Mouse (Mus musculus) hindbrain, embryonic 14.5 days (tissue): ENCODE measurements around the gene Safb. TPM values are rescaled to one million over a fixed set of nuclear protein-coding genes. Genes with fewer than 3 reads are reported as not detected.
"Not testable (repeated sequence)": the region's sequence is repeated elsewhere in the genome, so short reads cannot be mapped to it uniquely, and the experiment has no call there.

Experiments
- ATAC-seq: fragments of 200-750 bp; cut with Nextera tagmentation; 2 replicates; pipeline ENCODE4 v1.8.0; 2017; ENCODE audit warnings: moderate number of reproducible peaks, mild to moderate bottlenecking, moderate TSS enrichment, moderate library complexity; ENCODE audit not compliant: low FRiP score
- DNase-seq: peaks from one replicate; pipeline ENCODE4 v3.0.0-alpha.2; 2015; ENCODE audit warnings: low spot score
- H3K27ac ChIP-seq: fragments of 300-500 bp; sonication (generic); 2 replicates; pipeline ENCODE4 v1.5.1; 2014; ENCODE audit warnings: mild to moderate bottlenecking, moderate library complexity
- H3K27me3 ChIP-seq: fragments of 300-500 bp; sonication (generic); 2 replicates; pipeline ENCODE4 v1.6.1; 2014; ENCODE audit warnings: mild to moderate bottlenecking, low read length, mixed read lengths; ENCODE audit not compliant: control insufficient read depth, insufficient read depth
- H3K36me3 ChIP-seq: fragments of 300-500 bp; sonication (generic); replicated peaks from 2 replicates; pipeline ENCODE4 v1.6.1; 2014; ENCODE audit not compliant: control insufficient read depth, insufficient read depth
- H3K4me1 ChIP-seq: fragments of 300-500 bp; sonication (generic); replicated peaks from 2 replicates; pipeline ENCODE4 v1.6.1; 2014; ENCODE audit warnings: antibody characterized with exemption, low read length, mixed read lengths; ENCODE audit not compliant: control insufficient read depth, insufficient read depth
- H3K4me2 ChIP-seq: fragments of 300-500 bp; sonication (generic); replicated peaks from 2 replicates; pipeline ENCODE4 v1.6.1; 2014; ENCODE audit warnings: mild to moderate bottlenecking, moderate library complexity
- H3K4me3 ChIP-seq: fragments of 300-500 bp; sonication (generic); replicated peaks from 2 replicates; pipeline ENCODE4 v1.5.1; 2014; ENCODE audit warnings: mild to moderate bottlenecking, low read length
- H3K9ac ChIP-seq: fragments of 300-500 bp; sonication (generic); 2 replicates; pipeline ENCODE4 v1.6.1; 2014
- H3K9me3 ChIP-seq: fragments of 300-500 bp; sonication (generic); 2 replicates; pipeline ENCODE4 v1.6.1; 2016; ENCODE audit warnings: low read length; ENCODE audit not compliant: control insufficient read depth
- WGBS: fragments of 180-500 bp; shearing (Covaris S2); extraction: QIAGEN DNeasy Blood & Tissue Kit; methylation state at CpG from one replicate; pipeline ENCODE4 v1.1.7; 2014; 5-methylcytosine and 5-hydroxymethylcytosine counted together
- polyA plus RNA-seq: library from polyadenylated mRNA; unstranded; fragments of >200 nt; fragmentation: Nextera tagmentation; extraction: Ambion mirVana; gene quantifications from 2 replicates; pipeline ENCODE4 v1.2.1, GENCODE M21; 2014

Gene Safb
- polyA plus RNA-seq, 1 experiment from 2014 or later = 75.7 TPM

DNA sequence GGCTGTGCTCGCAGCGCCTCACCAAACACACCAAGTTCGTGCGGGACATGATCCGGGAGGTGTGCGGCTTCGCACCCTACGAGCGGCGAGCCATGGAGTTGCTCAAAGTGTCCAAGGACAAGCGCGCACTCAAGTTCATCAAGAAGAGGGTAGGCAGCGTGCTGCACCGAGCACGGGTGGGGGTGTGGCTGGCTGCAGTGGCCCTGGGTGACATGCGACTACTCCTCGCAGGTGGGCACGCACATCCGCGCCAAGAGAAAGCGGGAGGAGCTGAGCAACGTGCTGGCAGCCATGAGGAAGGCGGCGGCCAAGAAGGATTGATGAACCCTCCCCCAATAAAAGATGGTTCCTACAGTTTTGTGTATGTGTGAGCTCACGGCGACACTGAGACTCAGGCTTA lies 29.3 kb downstream of the Safb start:
- Histone ChIP-seq H3K9ac (peak overlapping the region; percentile 69), H3K4me2 (peak overlapping the region; percentile 60), H3K36me3 (peaks cover 45% of the 10 kb centered on the region), H3K27ac (peak overlapping the region; percentile 91), H3K4me1 (peaks cover 18% of the 10 kb centered on the region), H3K4me3 (peak overlapping the region; percentile 74)
- ATAC-seq, H3K9me3 ChIP-seq, H3K27me3 ChIP-seq, DNase-seq: not testable (repeated sequence)
- WGBS = under 1% methylated on average over 26 of the region's 26 CpGs

DNA sequence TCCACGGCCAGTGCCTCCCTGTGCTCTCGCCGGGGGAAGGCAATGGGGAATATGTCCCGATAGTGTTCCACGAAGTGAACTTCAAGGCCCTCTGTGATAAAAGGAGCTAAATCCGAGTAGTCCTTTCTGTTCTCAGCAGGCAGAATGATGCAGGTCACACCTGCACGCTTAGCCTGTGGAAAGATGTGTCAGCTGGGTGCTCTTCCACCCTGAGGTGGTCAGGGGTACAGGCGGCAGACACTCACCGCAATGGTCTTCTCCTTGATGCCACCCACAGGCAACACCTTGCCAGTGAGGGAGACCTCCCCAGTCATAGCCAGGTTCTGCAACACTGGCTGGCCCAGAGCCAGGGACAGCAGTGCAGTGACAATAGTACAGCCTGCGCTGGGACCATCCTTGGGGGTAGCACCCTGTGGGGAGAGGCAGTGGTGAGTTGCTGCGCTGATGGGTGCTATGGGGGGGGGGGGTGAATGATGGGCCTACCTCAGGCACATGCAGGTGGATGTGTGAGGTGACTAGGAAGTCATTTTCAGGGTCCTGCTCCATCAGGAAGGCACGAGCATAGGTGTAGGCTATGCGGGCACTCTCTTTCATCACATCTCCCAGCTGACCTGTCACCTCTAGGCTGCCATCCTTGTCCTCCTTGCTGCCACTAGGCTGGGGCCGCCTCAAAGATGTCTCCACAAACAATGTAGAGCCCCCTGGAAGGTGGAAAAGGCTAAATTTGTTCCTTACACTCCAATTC lies 29.9 kb downstream of the Safb start:
- peak overlapping the region; percentile 60 for H3K4me2 ChIP-seq
- no peak for ATAC-seq
- H3K9me3 ChIP-seq = no peaks in the 10 kb centered on the region
- 34% methylated on average over 14 of the region's 14 CpGs for WGBS
- H3K4me1 ChIP-seq = peaks cover 17% of the 10 kb centered on the region
- H3K27me3 ChIP-seq = no peaks in the 10 kb centered on the region
- peak overlapping the region; percentile 91; the same call in 1 of the 2 replicates for H3K27ac ChIP-seq
- H3K36me3 ChIP-seq = peaks cover 52% of the 10 kb centered on the region
- peak overlapping the region; percentile 69 for H3K9ac ChIP-seq
- no peak for DNase-seq
- H3K4me3 ChIP-seq = peak overlapping the region; percentile 74

DNA sequence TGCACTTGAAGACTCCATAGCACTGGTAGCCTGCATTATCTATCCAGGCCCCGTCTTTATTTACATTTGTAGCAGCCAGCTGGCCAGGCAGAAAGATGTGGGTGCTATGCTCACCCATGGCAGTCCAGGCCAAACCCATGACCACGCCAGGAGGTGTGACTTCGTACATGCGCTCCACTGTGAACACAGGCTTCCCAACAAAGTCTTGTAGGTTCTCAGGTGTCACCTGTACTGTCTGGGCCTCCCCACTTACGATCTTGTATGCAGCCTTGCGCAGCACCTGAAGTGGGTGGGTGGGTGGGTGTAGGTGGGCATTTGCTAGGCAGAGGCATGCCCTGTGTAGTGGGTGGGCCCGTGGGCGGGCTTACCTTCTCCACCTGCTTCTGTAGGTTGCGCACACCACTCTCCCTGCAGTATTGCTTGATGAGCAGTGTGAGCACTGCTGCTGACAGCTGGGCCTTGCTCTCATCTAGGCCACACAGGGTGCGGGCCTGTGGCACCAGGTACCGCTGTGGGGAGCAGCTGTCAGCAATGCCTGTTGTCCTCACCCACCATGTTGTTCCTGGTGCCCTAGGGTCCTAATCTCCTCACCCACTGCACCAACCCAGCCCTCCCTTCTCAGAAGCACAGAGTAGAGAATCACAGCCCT lies 30.6 kb downstream of the Safb start:
- Histone ChIP-seq H3K27me3 (no peaks in the 10 kb centered on the region), H3K4me2 (peak overlapping the region; percentile 60; the same call in 1 of the 2 replicates), H3K27ac (no peak overlapping the region), H3K36me3 (peaks cover 59% of the 10 kb centered on the region), H3K9me3 (no peaks in the 10 kb centered on the region), H3K4me3 (no peak overlapping the region), H3K9ac (no peak overlapping the region), H3K4me1 (peaks cover 14% of the 10 kb centered on the region)
- no peak for ATAC-seq
- 89% methylated on average over 11 of the region's 11 CpGs for WGBS
- no peak for DNase-seq

DNA sequence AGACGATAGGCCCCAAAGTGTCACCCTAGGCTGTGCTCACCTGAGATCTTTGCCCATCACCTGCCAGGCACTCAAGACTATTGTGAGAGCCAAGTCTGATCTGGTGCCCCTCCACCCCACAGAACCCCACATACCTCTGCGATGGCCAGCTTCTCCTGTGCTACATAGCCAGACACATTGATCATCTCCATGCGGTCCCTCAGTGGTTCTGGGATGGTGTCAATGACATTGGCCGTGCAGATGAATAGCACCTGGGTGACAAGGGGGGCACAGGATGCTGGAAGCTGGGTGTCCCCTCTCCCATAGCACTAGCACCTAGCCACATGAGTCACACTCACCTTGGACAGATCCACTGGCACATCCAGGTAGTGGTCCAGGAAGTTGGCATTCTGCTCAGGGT lies 31.2 kb downstream of the Safb start:
- ATAC-seq (no peak), DNase-seq (no peak)
- Histone ChIP-seq H3K36me3 (peaks cover 64% of the 10 kb centered on the region), H3K9me3 (no peaks in the 10 kb centered on the region), H3K4me2 (no peak overlapping the region), H3K27ac (no peak overlapping the region), H3K4me1 (peaks cover 11% of the 10 kb centered on the region), H3K4me3 (no peak overlapping the region), H3K27me3 (no peaks in the 10 kb centered on the region), H3K9ac (no peak overlapping the region)
- 90% methylated on average over 4 of the region's 4 CpGs for WGBS

DNA sequence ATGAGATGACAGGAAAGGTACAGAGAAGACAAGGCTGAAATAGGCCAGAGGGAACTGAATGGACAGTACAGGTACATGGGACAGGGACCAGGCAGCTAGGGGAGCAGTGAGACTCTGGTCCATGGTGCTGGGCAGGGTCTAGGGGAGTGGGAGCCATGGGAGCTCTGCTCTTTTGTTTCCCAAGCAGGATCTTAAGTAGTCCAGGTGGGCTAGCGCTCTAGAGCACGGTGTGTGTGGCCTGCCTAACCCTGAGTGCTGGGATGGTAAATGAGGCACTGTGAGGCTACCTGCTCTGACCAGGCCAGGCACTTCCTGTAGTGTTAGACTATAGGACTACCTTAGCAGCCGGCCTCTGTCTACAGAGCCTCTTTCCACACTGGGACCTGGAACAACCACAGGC lies 32.1 kb downstream of the Safb start:
- H3K4me2 ChIP-seq = no peak overlapping the region
- H3K9ac ChIP-seq = no peak overlapping the region
- no peaks in the 10 kb centered on the region for H3K27me3 ChIP-seq
- peaks cover 72% of the 10 kb centered on the region for H3K36me3 ChIP-seq
- DNase-seq = no peak
- H3K4me3 ChIP-seq = no peak overlapping the region
- H3K27ac ChIP-seq = no peak overlapping the region
- peaks cover 11% of the 10 kb centered on the region for H3K4me1 ChIP-seq
- WGBS = 91% methylated on average over 3 of the region's 3 CpGs
- H3K9me3 ChIP-seq = no peaks in the 10 kb centered on the region
- ATAC-seq = no peak

DNA sequence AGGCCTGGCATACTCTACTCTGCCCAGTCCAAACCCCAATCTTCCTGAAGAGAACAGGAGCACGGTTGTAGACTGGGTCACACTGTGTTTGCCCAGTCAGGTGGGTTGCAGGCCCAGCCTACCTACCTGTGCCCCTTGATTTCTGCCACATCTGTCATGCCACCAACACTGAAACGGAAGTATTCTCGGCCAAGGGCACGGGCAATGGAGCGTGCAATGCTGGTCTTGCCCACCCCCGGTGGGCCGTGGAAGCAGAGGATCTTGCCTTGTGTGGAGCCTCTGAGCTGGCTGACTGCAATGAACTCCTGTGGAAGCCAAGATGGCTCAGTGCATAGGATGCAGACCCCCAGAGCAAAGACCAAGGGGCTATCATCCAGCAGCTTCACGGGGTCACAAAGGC lies 33.0 kb downstream of the Safb start:
- no peak overlapping the region for H3K4me3 ChIP-seq
- DNase-seq (no peak), ATAC-seq (no peak)
- H3K4me2 ChIP-seq = no peak overlapping the region
- H3K4me1 ChIP-seq = peaks cover 11% of the 10 kb centered on the region
- 94% methylated on average over 8 of the region's 8 CpGs for WGBS
- no peak overlapping the region for H3K27ac ChIP-seq
- no peaks in the 10 kb centered on the region for H3K9me3 ChIP-seq
- no peaks in the 10 kb centered on the region for H3K27me3 ChIP-seq
- H3K9ac ChIP-seq = no peak overlapping the region
- peaks cover 81% of the 10 kb centered on the region for H3K36me3 ChIP-seq

DNA sequence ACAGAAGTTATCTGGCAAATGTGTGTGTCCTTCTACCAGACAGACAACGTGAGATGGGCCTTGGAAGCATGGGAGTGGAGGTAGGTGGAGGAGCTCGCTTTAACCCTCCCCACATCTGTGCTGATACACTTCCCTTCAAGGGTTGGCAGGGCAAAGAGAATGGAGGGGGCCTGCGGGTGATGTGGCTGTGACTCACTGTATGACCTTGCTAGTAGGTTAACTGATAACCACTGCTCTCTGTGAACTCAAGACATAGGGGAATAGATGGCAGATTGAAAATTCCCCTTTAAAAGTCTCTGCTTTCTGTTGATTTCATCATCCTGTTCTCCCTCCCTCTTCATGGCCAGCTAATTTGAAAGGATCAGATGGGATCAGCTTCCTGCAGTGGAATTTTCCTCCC lies 40.9 kb downstream of the Safb start:
- ATAC-seq (no peak), DNase-seq (no peak)
- H3K4me2 ChIP-seq = peak overlapping the region; percentile 67
- peak overlapping the region; percentile 61; the same call in 1 of the 2 replicates for H3K4me3 ChIP-seq
- peaks cover 17% of the 10 kb centered on the region for H3K4me1 ChIP-seq
- H3K36me3 ChIP-seq = peaks cover 30% of the 10 kb centered on the region
- H3K27ac ChIP-seq = no peak overlapping the region
- H3K27me3 ChIP-seq = no peaks in the 10 kb centered on the region
- no peaks in the 10 kb centered on the region for H3K9me3 ChIP-seq
- no peak overlapping the region for H3K9ac ChIP-seq
- WGBS = 89% methylated on average over 3 of the region's 3 CpGs

DNA sequence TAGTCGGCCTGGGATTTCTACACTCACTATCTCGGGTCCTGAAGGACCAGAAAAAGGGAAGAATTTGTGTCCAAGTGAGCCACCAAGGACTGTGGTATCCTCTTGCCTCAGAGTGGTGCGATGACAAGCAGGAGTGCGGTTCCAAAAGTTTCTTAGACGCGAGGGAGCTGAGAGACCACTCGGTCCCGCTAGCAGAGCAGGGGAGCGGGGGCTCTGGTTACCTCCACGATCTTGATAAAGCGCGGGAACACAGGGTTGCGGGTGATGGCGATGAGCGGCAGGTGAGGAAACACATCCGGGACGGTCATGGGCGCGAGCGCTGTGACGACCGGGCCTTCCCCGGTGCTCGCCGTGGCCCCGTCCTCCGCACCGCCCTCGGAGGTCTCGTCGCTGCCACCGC lies 41.6 kb downstream of the Safb start:
- Histone ChIP-seq H3K27ac (no peak overlapping the region), H3K27me3 (no peaks in the 10 kb centered on the region), H3K4me1 (peaks cover 17% of the 10 kb centered on the region), H3K36me3 (peaks cover 22% of the 10 kb centered on the region), H3K9ac (peak overlapping the region; percentile 74), H3K4me3 (peak overlapping the region; percentile 61), H3K4me2 (peak overlapping the region; percentile 67), H3K9me3 (no peaks in the 10 kb centered on the region)
- no peak for DNase-seq
- ATAC-seq = no peak
- WGBS = 1% methylated on average over 32 of the region's 32 CpGs

DNA sequence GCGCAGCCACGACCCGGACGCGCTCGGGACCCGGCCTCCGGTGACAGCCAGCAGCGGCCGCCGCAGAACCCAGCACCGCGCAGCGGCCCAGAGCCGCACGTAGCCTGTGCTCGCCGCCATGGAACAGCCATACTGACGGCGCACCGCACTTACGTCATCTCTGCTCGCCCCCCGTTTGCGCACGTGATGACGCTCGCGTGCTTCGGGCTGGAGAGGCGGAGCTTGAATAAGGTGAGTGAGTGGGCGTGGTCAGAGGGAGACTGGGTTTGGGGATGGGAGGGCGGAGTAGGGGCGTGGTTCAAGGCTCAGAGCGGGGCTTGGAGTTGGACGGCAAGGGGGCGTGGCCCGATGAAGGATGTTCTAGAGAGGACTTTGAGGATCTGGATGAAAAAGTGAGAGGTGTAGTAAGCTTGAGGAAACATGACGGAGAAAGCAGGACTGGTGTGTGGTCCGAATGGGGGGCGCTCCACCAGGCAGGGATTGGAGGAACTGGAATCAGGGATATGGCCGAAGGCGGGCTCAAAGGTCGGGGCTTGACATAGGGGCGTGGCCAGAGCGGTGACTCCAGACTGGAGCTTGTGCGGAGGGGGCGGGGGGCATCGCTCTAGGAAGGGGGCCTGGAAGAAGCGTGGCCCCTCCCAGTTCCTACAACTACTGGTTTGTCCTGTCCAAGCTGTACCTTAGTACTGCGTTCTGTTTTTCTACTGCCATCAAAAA lies 42.3 kb downstream of the Safb start, which contains the start of gene Lonp1:
Lonp1 (minus strand) TSS at position 134 of the 717 bp plus-strand sequence.
- under 1% methylated on average over 50 of the region's 51 CpGs for WGBS
- H3K4me3 ChIP-seq = peak within 1 kb of the TSS; percentile 61
- DNase-seq = peak; percentile 99
- H3K9me3 ChIP-seq = no peaks in the 10 kb centered on the region
- H3K27me3 ChIP-seq = no peaks in the 10 kb centered on the region
- H3K4me1 ChIP-seq = peaks cover 17% of the 10 kb centered on the region
- peak; percentile 93 for ATAC-seq
- peak within 1 kb of the TSS; percentile 74 for H3K9ac ChIP-seq
- H3K4me2 ChIP-seq = peak within 1 kb of the TSS; percentile 67
- H3K36me3 ChIP-seq = peaks cover 16% of the 10 kb centered on the region
- H3K27ac ChIP-seq = peak within 1 kb of the TSS; percentile 78
